Mouse (Mus musculus): ENCODE results near the gene Spry2. TPM values are rescaled to one million over a fixed set of nuclear protein-coding genes. Genes with fewer than 3 reads are reported as not detected.

Gene Spry2
- polyA plus RNA-seq, 1 experiment from 2014 or later = 88.9 TPM

DNA sequence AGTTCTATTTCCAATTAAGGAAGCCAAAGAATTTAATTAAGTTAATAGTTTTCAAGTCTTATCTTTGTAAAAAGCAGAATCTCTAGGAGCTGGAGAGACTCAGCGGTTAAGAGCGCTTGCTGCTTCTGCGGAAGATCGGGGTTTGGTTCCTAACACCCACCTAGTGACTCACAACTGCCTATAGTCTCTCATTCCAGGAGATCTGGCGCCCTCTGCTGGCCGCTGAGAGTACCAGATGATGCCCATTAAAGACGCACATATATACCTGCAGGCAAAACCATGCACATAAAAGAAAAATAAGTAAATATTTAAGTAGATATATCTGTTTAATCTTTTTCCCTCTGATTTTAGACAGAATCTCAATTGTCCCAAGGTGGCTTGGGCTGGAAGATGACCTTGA is 6.2 kb upstream of the Spry2 start:
- Histone ChIP-seq H3K4me1 (ENCODE audit: insufficient read depth, low read depth, low read length) (no peaks in the 10 kb centered on the region), H3K4me3 (ENCODE audit: low read depth, low read length) (no peak overlapping the region), H3K4me2 (replicated peaks; ENCODE audit: low read depth, low read length) (no peak overlapping the region), H3K9me3 (ENCODE audit: low read length) (no peaks in the 10 kb centered on the region; the same call in 1 of the 2 replicates), H3K27ac (ENCODE audit: low read length) (no peak overlapping the region), H3K27me3 (replicated peaks; ENCODE audit: insufficient read depth, low read length) (no peaks in the 10 kb centered on the region), H3K36me3 (ENCODE audit: insufficient read depth, low read length) (no peaks in the 10 kb centered on the region), H3K9ac (replicated peaks; ENCODE audit: low read depth) (no peak overlapping the region)
- ATAC-seq = no peak
- TF ChIP-seq EP300 (IDR thresholded peaks at IDR 0.05) = no peak
- peak; percentile 66 for TF ChIP-seq CTCF (IDR thresholded peaks at IDR 0.05)
- peak; percentile 32 for DNase-seq (ENCODE audit: low spot score)
- 92% methylated on average over 7 of the region's 7 CpGs for WGBS

DNA sequence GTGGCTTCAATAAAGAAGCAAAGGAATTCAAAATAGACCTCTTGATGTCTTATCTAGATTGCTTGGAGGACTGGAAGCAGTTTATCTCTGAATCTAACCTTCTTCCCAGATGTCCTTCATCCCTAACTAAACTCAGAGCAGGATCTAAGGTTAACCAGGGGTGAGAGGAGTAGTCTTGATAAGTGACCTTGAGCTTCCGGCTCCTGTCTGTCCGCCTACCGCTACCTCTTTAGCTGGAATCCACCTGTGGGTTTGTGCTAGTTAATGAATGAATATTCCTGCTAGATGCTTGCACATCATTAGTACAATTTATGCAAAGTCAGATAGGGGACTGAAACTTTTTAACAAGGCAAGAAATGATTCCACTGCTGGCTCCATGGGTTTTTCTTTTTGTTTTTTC is 4.2 kb upstream of the Spry2 start:
- H3K4me2 ChIP-seq (replicated peaks; ENCODE audit: low read depth, low read length) = no peak overlapping the region
- no peaks in the 10 kb centered on the region for H3K27me3 ChIP-seq (replicated peaks; ENCODE audit: insufficient read depth, low read length)
- TF ChIP-seq EP300 (IDR thresholded peaks at IDR 0.05) (no peak), CTCF (IDR thresholded peaks at IDR 0.05) (no peak)
- H3K4me1 ChIP-seq (ENCODE audit: insufficient read depth, low read depth, low read length) = no peaks in the 10 kb centered on the region
- DNase-seq (ENCODE audit: low spot score) (no peak), ATAC-seq (no peak)
- H3K4me3 ChIP-seq (ENCODE audit: low read depth, low read length) = no peak overlapping the region
- H3K9me3 ChIP-seq (ENCODE audit: low read length) = no peaks in the 10 kb centered on the region; the same call in 1 of the 2 replicates
- H3K36me3 ChIP-seq (ENCODE audit: insufficient read depth, low read length) = no peaks in the 10 kb centered on the region
- WGBS = 80% methylated on average over 3 of the region's 3 CpGs
- H3K9ac ChIP-seq (replicated peaks; ENCODE audit: low read depth) = no peak overlapping the region
- H3K27ac ChIP-seq (ENCODE audit: low read length) = no peak overlapping the region

DNA sequence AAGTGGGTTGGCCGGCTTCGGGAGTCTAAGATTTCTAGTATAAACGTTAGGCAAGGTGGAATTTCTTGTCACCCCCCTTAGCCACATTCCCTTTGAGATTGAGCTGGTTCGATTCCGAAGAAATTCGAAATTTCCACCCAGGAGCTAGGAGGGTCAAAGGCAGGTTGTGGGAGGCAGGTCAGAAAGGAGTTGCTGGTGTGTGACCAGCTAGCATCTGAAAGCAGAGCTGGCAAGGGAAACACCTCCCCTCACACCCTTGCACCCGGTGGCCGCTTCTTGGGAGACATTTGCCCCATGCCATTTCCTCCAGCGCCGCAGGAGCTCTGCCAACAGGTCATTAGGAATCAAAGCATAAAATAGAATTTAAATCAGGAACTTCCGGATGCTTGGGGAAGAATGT is 2.5 kb upstream of the Spry2 start:
- no peak for ATAC-seq
- WGBS = 6% methylated on average over 11 of the region's 11 CpGs
- Histone ChIP-seq H3K4me2 (replicated peaks; ENCODE audit: low read depth, low read length) (peak overlapping the region; percentile 92), H3K9ac (replicated peaks; ENCODE audit: low read depth) (no peak overlapping the region; the same call in 1 of the 2 replicates), H3K9me3 (ENCODE audit: low read length) (no peaks in the 10 kb centered on the region; the same call in 1 of the 2 replicates), H3K36me3 (ENCODE audit: insufficient read depth, low read length) (no peaks in the 10 kb centered on the region), H3K4me3 (ENCODE audit: low read depth, low read length) (peak overlapping the region; percentile 79; the same call in 1 of the 2 replicates), H3K4me1 (ENCODE audit: insufficient read depth, low read depth, low read length) (no peaks in the 10 kb centered on the region), H3K27ac (ENCODE audit: low read length) (peak overlapping the region; percentile 99), H3K27me3 (replicated peaks; ENCODE audit: insufficient read depth, low read length) (no peaks in the 10 kb centered on the region)
- 0 out of 2 replicates have a peak, but pooled peaks have one; percentile 11 for TF ChIP-seq EP300 (IDR thresholded peaks at IDR 0.05)
- no peak for TF ChIP-seq CTCF (IDR thresholded peaks at IDR 0.05)
- DNase-seq (ENCODE audit: low spot score) = peak; percentile 28

DNA sequence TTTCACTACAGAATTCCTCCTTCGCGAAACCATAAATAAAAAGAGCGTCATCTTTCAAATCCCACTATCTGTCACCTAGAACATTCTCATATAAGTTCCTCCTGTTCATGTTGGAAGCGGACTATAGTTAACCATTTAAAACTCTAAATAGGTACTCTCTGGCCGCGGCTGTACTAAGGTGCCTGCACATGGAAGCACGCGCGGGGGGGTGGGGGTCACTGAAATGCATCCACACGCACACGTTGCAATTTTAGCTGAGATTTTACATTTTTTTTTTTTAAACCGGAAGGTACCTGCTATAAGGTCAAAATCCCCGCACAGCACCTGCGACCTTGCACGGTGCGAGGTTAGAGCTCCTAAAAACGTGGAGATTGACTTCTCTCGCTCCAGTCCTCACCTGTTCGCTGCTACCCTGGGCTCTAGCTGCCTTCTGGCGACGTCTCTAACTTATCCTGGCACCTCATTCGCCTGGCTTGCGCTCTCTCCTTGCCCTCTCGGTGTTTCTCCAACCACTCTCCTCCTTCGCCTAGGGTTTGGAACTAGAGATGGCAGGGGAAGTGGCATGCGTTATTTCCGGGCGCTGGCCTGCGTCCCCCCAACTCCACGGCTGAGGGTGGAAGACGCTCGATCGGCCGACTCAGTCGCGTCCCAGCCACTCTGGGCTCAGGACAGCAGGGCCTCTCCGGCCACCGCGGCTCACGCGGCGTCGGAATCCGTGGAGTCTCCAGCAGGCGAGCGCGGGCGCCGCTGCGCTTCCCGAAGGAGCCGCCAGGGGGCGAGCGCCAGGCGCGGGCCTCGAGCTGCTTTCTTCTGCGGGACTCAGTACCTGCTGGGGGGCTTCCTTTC is 1.9 kb upstream of the Spry2 start:
- Histone ChIP-seq H3K9ac (replicated peaks; ENCODE audit: low read depth) (peak overlapping the region; percentile 94), H3K36me3 (ENCODE audit: insufficient read depth, low read length) (no peaks in the 10 kb centered on the region), H3K27me3 (replicated peaks; ENCODE audit: insufficient read depth, low read length) (no peaks in the 10 kb centered on the region), H3K4me1 (ENCODE audit: insufficient read depth, low read depth, low read length) (no peaks in the 10 kb centered on the region), H3K4me2 (replicated peaks; ENCODE audit: low read depth, low read length) (peak overlapping the region; percentile 92), H3K27ac (ENCODE audit: low read length) (peak overlapping the region; percentile 99), H3K9me3 (ENCODE audit: low read length) (no peaks in the 10 kb centered on the region; the same call in 1 of the 2 replicates), H3K4me3 (ENCODE audit: low read depth, low read length) (peak overlapping the region; percentile 79)
- TF ChIP-seq CTCF (IDR thresholded peaks at IDR 0.05) = peak; percentile 92
- no peak for TF ChIP-seq EP300 (IDR thresholded peaks at IDR 0.05)
- WGBS = under 1% methylated on average over 58 of the region's 58 CpGs
- peak; percentile 16 for ATAC-seq
- peak; percentile 85 for DNase-seq (ENCODE audit: low spot score)

DNA sequence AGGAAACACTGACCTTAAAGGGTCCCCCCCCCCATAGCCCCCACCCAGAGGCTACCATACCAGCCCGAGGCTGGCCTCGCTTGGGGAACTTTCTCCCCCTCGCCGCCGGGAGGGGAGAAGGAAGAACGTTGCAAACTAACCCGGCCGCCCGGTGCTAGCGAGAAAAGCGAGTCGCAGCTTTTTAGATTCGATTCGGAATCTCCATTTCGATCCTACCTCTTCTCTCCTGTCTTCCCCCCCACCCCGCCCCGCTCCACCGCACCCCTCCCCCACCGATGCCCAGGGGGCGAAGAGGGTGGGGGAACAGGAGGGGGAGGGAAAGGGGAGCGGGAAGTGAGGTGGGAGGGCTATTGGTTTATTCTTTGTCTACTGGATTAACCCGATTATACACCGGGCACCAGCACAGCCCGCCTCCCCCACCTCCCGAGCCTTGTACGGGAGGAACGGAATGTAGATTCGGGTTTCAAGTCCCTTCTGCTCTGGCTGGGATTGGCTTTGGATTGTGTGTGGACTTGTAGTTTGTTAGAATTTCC is 1.0 kb upstream of the Spry2 start:
- peak overlapping the region; percentile 79 for H3K4me3 ChIP-seq (ENCODE audit: low read depth, low read length)
- H3K9me3 ChIP-seq (ENCODE audit: low read length) = no peaks in the 10 kb centered on the region; the same call in 1 of the 2 replicates
- no peaks in the 10 kb centered on the region for H3K4me1 ChIP-seq (ENCODE audit: insufficient read depth, low read depth, low read length)
- DNase-seq (ENCODE audit: low spot score) (peak; percentile 79), ATAC-seq (peak; percentile 13)
- H3K27ac ChIP-seq (ENCODE audit: low read length) = peak overlapping the region; percentile 99
- H3K9ac ChIP-seq (replicated peaks; ENCODE audit: low read depth) = peak overlapping the region; percentile 94
- 5% methylated on average over 14 of the region's 28 CpGs for WGBS
- TF ChIP-seq EP300 (IDR thresholded peaks at IDR 0.05) (no peak), CTCF (IDR thresholded peaks at IDR 0.05) (no peak)
- H3K36me3 ChIP-seq (ENCODE audit: insufficient read depth, low read length) = no peaks in the 10 kb centered on the region
- H3K27me3 ChIP-seq (replicated peaks; ENCODE audit: insufficient read depth, low read length) = no peaks in the 10 kb centered on the region
- peak overlapping the region; percentile 92 for H3K4me2 ChIP-seq (replicated peaks; ENCODE audit: low read depth, low read length)

DNA sequence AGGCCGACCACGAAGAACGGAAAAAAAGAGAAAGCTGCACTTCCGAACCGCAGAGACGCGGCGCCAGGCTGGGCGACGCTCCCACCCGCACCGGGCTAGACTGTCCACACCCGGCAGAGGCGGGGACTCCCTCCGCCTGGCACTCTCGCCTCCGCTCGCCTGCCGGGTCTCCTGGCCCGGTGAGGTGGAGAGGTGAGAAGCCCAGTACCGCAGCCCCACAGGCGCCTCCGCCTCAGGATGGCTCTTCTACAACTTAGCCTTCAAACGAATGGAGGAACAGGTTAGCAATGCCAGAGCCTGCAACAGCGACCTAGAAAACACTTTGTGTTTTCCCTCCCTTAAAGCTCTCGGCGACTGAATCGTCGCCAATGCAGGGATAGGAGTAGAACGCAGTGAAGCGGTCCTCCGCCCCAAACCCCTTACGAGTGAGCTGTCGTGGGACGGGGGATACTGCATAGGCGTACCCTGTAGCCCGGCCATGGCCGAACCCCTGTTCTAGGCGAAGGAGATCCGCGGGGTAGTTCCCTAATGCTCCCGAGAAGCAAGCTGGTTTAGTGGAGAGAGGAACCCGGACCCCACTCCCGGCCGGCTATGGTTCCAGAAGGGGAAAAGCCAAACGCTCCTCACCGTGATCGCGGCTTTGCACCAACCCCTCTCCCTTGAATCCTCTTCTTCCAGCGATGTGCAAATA is 513 bp downstream of the Spry2 start:
- peak overlapping the region; percentile 92 for H3K4me2 ChIP-seq (replicated peaks; ENCODE audit: low read depth, low read length)
- ATAC-seq (peak; percentile 10; the same call in 1 of the 2 replicates), DNase-seq (ENCODE audit: low spot score) (peak; percentile 78)
- no peaks in the 10 kb centered on the region for H3K9me3 ChIP-seq (ENCODE audit: low read length)
- no peaks in the 10 kb centered on the region; the same call in 1 of the 2 replicates for H3K4me1 ChIP-seq (ENCODE audit: insufficient read depth, low read depth, low read length)
- peak overlapping the region; percentile 79 for H3K4me3 ChIP-seq (ENCODE audit: low read depth, low read length)
- no peaks in the 10 kb centered on the region for H3K36me3 ChIP-seq (ENCODE audit: insufficient read depth, low read length)
- no peaks in the 10 kb centered on the region for H3K27me3 ChIP-seq (replicated peaks; ENCODE audit: insufficient read depth, low read length)
- no peak for TF ChIP-seq EP300 (IDR thresholded peaks at IDR 0.05)
- TF ChIP-seq CTCF (IDR thresholded peaks at IDR 0.05) = no peak
- under 1% methylated on average over 50 of the region's 50 CpGs for WGBS
- H3K27ac ChIP-seq (ENCODE audit: low read length) = peak overlapping the region; percentile 99
- peak overlapping the region; percentile 94 for H3K9ac ChIP-seq (replicated peaks; ENCODE audit: low read depth)
